Mouse (Mus musculus) E14TG2a.4 (cell line): ENCODE measurements around the gene Dab1.

ENCODE experiments used
- CTCF ChIP-seq: conservative IDR thresholded peaks from 2 replicates; pipeline ENCODE4 v1.5.1; 2014; ENCODE audit warnings: low read length
- NANOG ChIP-seq: IDR thresholded peaks from 2 replicates; pipeline ENCODE4 v1.6.1; 2014; ENCODE audit warnings: borderline replicate concordance, low read length, mixed read lengths
- POU5F1 ChIP-seq: IDR thresholded peaks from 2 replicates; pipeline ENCODE4 v1.6.1; 2014; ENCODE audit warnings: low read length, borderline replicate concordance

- TF ChIP-seq CTCF, result no peak
- no peak for TF ChIP-seq POU5F1
- no peak for TF ChIP-seq NANOG
Measured at GRCm38 (mm10) chr4:103704477-103704876, 85.3 kb downstream of the Dab1 start.
